Mouse (Mus musculus) left cerebral cortex, postnatal 36 days (tissue): ENCODE measurements at regions not wholly inside any gene's neighbourhood (a gene's known extent, or its start where the extent isn't known, plus 50 kb on each side); places are given as distances from the start of the nearest gene placed in this dataset.

Experiments
- DNase-seq, 2 experiments: peaks; one replicate each; pipeline ENCODE4 v3.0.0; 2021 to 2022; ENCODE audit warnings: low spot score in 2 of 2, mixed read lengths in 1 of 2
- intact Hi-C: fragments of 180-260 bp; cut with DNase I; formaldehyde crosslinking; loops from one replicate; pipeline ENCODE4 v1.15.1; 2025

DNA sequence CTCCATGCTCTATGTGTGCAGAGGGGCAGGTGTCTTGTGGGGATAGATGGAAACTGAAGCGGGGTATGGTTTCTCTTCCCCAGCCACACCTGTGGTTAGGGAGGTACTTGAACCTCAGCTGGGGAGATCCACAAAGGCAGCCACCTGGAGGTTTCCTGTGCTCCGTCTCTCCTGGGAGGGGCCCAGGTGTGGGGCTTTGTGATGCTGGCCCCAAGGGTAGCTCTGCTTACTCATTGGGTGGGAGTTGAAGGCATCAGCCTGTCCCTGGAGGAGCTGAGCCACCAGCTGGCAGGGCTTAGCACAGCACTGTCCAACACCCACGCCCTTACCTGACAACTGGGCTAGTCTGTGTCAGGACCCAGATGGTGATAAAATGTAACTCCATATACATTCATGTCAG, 81.4 kb downstream of the Lhx2 start:
- no peak for DNase-seq
- intact Hi-C loops: no loop called here

DNA sequence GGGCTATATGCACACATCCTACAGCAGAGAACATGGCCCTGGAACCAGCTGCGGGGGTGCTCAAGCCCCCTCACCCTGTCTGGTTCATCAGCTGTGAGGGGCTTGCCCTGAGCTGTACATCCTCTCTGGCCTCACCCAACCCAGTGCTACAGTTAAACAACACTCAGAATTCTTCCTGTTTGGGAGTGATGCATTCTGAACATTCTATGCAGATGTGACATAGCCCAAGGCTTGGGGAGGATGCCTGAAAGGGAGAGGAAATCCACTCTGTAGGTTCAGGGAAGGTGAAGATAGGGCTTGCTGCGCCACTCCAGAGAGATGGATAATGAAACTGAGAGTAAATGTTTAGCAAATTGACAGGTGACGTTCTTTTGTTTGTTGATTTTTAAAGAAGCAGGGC, 83.3 kb downstream of the Lhx2 start:
- intact Hi-C loops: no loop called here
- DNase-seq: no peak

DNA sequence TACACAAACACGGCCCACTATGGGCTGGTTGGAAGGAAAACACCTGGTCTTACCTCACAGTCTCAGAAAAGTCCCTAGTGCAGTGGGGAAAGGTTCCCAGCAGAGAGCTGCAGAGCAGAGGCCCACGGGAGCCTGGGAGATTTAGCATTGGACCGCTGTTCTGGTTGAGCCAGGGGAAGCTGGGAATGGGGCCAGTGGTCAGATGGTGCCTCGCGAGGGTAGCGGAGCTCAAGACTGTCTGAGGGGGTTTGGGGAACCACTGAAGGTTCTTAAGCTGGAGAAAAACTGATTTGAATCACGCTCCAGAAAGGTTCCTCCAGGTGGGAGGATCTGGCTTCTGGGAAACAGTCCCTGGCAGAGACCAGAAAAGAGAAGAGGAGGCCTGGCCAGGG, 84.8 kb downstream of the Lhx2 start:
- intact Hi-C loops: no loop called here
- peak; percentile 25 for DNase-seq

DNA sequence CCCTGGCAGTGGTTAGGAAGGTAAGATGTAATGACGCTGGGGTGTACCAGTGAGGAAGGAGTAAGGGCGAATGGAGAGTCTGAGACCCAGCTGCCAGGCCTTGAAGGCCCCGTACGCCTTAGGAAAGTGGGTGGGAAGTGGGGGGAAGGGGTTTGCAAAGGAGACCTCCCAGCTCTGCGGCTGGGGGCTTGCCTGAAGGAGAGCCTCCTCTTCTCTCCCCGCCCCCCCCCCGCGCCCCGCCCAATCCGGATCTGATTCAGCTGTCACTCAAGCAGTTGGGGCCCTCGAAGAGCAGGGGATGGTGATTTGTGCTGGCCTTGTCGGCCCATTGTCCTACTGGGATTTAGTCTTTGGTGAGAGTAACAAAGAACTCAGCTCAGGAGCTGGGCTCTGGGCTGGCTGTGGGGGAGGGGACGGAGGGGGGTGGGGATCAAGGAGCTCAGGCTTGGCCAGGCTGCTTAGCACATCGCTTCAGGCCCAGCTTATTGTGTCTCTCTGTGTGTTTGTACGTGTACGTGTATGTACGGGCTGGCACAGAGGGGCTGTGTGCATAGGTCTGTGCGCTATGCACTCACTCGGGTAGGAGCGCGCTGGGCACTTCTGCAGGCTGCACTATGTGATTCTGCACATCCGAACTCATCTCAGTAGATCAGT, 85.3 kb downstream of the Lhx2 start:
- intact Hi-C loops: no loop called here
- no peak for DNase-seq

DNA sequence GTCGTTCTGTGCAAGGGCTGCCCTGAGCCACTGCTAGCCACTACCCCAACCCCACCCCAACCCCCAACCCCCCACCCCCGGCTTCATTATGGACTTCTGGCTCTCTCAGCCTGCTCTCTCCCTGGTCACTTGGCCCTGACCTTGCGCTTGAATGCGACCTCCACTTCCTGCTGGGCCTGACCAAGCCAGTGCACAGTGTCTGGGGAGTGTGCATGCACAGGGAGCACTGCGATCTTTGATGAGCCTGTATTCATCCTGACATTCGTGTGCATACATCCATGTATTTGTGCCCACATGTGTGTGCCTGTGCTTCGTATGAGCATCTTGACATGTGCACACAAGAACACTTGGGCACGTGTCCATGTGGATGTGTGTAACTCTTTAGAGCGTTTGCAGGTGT, 85.9 kb downstream of the Lhx2 start:
- no peak for DNase-seq
- intact Hi-C loops: no loop called here

DNA sequence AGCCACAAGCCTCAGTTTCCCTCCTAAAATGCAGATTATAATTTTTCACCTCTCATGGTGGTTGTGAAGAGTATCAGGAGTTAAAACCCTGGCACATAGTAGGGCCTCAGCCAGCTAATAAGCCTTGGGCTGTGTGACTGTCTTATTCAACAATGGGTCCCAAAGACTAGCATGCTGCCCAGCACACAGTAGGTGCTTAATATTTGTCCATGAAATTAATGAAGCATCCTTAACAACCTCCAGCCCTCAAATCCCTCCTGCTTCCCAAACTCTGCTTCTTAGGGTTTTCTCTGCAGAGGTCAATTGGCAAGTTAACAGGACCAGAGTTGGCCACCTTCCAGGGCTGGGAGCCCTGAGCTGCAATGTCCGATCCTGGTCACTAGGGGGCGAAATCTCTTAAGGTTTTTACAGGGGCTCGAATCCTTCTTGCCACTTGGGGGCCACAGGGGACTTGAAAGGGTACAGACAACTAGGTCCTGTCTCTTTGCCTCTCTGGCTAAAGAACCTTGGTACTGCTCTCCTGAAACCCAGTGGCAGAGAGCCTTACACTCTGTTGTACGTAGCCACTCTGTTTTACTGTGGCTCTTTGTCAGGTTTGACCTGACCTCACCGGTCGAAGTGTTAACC, 81.6 kb upstream of the Nek6 start:
- DNase-seq: peak; percentile 61 to 71
- intact Hi-C loops: loop anchor here (1.0 kb wide), 1 partner anchor 161 kb away; no protein-coding TSS in a partner anchor

DNA sequence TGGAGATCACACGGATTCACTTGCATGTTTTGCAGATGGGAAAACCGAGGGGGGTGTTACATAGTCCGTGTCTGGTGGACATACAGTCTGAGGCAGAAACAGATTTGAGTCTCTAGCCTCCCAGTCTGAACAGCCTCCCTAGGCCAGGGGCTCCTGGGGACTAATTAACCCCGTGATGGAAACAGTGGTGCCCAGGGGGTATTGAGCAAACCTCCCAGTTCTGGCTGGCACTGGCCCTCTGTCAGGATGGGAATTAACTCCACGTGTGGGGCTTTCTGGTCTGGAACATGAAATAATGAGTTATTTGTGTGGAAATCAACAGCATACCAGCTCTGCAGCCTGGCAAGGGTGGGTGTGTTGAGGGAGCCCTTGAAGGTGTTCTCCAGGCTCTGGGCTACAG, 79.9 kb upstream of the Nek6 start:
- intact Hi-C loops: no loop called here
- no peak for DNase-seq

DNA sequence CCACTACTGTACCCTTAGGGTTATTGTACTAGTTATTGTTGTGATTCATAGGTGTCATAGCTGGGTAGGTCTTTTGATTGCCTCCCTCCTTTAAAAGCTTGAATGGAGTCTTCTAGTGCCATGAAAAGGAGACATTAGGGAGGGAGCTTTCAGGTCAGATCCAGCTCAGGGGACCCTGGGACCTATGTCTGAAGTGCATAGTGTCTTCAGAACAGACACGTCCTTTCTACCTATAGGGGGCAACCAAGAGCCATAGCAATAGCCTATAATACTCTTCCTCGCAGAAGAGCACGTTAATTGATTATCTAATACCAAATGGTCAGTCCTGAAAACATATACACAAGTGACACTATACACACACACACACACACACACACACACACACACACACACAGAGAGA, 77.7 kb upstream of the Nek6 start:
- intact Hi-C loops: no loop called here
- DNase-seq: no peak

DNA sequence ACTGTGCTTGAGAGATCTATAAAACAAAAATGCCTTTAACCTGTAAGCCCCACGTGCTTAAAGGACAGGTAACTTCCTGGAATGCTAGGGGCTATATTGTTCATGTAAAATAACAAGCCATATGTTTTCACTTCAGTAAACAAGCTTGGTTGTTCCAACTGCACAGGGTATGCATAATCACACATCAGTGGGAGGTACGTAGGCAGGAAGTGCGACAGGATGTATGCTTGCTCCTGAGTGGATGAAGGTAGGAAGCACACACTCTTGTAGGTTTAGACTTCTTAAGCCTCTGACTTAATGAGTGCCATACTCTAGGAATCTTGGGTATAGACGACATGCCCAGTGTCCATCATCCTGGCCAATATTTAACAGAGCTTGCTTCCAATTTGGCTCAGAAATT, 74.7 kb upstream of the Nek6 start:
- DNase-seq: no peak
- intact Hi-C loops: no loop called here

DNA sequence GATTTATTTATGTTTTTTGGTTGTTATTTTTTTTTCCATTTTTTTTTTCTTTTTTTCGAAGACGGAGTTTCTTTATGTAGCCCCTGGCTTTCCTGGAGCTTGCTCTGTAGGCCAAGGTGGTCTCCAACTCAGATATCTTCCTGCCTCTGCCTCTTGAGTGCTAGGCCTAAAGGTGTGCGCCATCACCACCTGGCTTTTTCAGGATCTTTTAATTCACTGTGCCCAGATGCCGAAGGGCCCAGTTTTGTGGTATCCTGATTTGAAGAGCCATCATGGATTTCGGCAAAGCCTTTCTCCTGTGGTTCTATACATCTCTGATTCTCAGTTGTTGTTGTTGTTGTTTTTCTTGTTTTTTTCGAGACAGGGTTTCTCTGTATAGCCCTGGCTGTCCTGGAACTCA, 72.3 kb upstream of the Nek6 start:
- intact Hi-C loops: no loop called here
- DNase-seq: no peak

DNA sequence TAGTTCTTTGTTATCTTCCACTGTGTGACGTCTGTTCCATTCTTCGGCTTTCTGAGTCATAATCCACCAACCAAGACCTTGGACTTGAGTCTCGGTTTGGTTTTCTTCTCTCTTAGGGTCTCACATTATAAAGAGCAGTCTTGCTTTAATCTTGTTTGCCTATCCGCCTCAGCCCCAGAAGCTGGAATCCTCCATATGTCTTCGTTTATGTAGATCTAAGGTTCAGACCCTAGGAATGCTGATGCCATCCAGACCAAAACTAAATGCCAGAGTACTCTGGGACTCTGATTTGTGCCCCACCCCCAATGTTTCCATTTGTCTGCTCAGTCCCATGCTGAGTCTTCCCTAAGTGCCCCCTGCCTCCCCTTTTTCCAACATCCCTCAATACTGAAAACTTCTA, 71.5 kb upstream of the Nek6 start:
- intact Hi-C loops: no loop called here
- DNase-seq: no peak

DNA sequence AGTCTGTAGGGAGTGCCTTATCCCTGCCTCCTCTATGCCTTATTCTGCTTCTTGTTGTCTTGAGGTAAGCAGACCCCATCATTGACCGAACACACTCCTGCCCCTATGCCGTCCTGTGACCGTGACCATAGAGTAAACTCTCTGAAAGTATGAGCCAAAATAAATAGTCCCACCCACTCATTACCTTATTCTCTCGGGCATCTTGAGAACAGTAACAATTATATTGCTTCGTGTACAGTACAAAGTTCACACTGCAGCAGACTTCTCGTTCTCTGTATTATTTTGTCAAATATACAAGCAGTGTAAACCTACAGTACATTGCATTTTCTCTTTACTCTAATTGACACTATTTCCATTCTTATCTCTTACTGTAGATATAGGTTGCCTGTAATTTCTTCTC, 62.4 kb upstream of the Nek6 start:
- intact Hi-C loops: no loop called here
- no peak for DNase-seq

DNA sequence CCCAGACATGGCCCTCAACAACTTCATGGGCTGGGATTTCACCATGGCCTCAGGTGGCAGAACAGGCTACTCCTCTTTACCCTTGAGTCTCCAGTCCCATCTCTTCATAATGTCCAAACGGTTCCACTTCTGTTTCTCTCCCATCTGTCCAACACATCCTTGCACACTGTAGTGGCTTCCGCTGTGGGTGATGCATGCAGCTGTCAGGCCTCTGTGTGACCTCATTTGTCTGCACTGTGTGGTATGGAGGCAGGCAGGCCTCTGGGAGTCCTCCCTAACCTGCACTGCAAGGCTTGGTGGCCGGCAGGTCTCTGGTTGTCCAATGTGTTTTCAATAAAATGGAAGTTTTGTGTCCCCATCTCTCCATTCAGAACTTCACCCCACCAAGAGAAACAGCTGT, 54.9 kb upstream of the Nek6 start:
- intact Hi-C loops: no loop called here
- no peak for DNase-seq

DNA sequence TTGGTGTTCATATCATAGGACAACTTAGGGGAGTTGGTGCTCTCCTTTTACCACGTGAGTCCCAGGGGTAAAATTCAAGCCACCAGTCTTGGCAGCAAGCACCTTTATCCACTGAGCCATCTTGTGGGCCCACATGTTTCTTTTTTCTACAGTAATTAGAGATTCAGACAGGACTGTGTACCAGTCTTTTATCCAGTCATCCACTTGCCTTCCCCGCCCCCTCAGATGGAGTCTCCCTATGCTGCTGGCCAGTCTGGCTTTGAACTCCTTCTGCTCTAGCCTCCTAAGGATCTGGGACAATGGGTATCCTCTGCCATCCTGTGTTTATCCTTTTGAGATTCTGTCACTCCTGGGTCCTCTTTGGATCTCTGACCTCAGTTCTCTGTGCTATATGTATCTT, 51.1 kb upstream of the Nek6 start:
- DNase-seq: no peak
- intact Hi-C loops: no loop called here

DNA sequence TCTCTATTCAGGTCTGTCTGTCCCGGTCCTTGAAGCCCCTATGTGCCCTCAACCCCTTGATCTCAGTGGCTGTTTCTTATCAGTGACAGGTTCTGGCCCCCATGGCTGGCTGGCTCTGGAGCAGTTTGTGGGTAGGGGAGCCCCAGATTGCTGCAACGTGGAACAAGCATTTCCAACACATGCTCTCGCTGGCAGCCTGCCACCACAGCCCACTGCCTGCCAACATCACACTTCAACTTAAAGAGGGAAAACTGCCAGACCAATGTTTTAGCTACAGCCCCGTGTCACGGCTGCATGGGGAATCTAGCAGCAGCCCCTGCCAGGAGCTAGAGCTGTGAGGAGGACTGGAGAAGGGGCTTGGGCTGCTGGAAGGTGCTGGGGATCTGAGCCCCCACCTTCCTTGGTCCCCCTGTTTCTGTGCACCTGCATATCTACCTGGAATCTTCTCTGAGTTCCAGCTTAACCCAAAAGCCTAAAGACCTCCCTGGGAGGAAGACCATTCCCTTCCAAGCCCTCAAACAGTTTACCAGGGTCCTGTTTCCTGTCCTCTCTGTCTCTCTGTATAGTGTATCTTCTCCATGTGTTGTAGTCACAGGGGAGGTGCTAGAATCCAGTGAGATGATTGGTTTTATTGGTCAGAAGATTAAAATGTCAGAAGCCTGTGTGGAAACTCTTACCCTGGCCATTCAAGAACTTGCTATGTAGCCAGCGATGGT, 50.5 kb upstream of the Nek6 start:
- intact Hi-C loops: no loop called here
- peak; percentile 72 to 77 for DNase-seq
